Mouse (Mus musculus): ENCODE measurements at regions not wholly inside any gene's neighbourhood (a gene's known extent, or its start where the extent isn't known, plus 50 kb on each side); places are given as distances from the start of the nearest gene placed in this dataset.

- TF ChIP-seq CTCF (IDR thresholded peaks at IDR 0.05; ENCODE audit: low read depth, low read length): no peak
- no peak for TF ChIP-seq TAL1 (conservative IDR thresholded peaks at IDR 0.05; ENCODE audit: low read depth, low read length)
Observed at GRCm38 (mm10) chr7:128861376-128861775, 116.6 kb downstream of the Sec23ip start.
